Mouse (Mus musculus) brain, embryonic 14.5 days (tissue): ENCODE measurements around the gene Cachd1.

ENCODE experiments used
- CTCF ChIP-seq: fragments of 200-500 bp; IDR thresholded peaks from 2 replicates; pipeline ENCODE4 v1.5.1; 2012; ENCODE audit warnings: inconsistent platforms, mild to moderate bottlenecking, moderate library complexity, borderline replicate concordance; ENCODE audit not compliant: insufficient read depth, insufficient read length; ENCODE audit errors: extremely low read depth
- POLR2A ChIP-seq: fragments of 200-500 bp; IDR thresholded peaks from 2 replicates; pipeline ENCODE4 v1.6.1; 2012; ENCODE audit warnings: mild to moderate bottlenecking, inconsistent platforms, borderline replicate concordance; ENCODE audit not compliant: poor library complexity, insufficient read depth, insufficient read length, severe bottlenecking; ENCODE audit errors: extremely low read depth

GRCm38 (mm10) chr4:100886743-100887416, 110.4 kb downstream of the Cachd1 start:
- TF ChIP-seq POLR2A = no peak
- no peak for TF ChIP-seq CTCF
